Mouse (Mus musculus) stomach, postnatal 0 days (tissue): ENCODE measurements around the gene Tceanc2. TPM values are rescaled to one million over a fixed set of nuclear protein-coding genes. Genes with fewer than 3 reads are reported as not detected.

Experiments
- ATAC-seq: fragments of 200-750 bp; cut with Nextera tagmentation; 2 replicates; pipeline ENCODE4 v1.8.0; 2017; ENCODE audit not compliant: low FRiP score, low TSS enrichment
- DNase-seq: peaks from one replicate; pipeline ENCODE4 v3.0.0-alpha.2; 2016; ENCODE audit warnings: low spot score
- H3K27ac ChIP-seq: fragments of 300-500 bp; sonication (generic); replicated peaks from 2 replicates; pipeline ENCODE4 v1.5.1; 2014; ENCODE audit warnings: mild to moderate bottlenecking, control low read depth
- H3K27me3 ChIP-seq: fragments of 300-500 bp; sonication (generic); 2 replicates; pipeline ENCODE4 v1.6.1; 2014; ENCODE audit warnings: low read length; ENCODE audit not compliant: control insufficient read depth, insufficient read depth
- H3K36me3 ChIP-seq: fragments of 300-500 bp; sonication (generic); 2 replicates; pipeline ENCODE4 v1.6.1; 2014; ENCODE audit warnings: low read length, mixed read lengths; ENCODE audit not compliant: control insufficient read depth, insufficient read depth
- H3K4me1 ChIP-seq: fragments of 300-500 bp; sonication (generic); replicated peaks from 2 replicates; pipeline ENCODE4 v1.6.1; 2014; ENCODE audit warnings: antibody characterized with exemption; ENCODE audit not compliant: control insufficient read depth, insufficient read depth
- H3K4me2 ChIP-seq: fragments of 300-500 bp; sonication (generic); replicated peaks from 2 replicates; pipeline ENCODE4 v1.6.1; 2014; ENCODE audit warnings: low read depth, mild to moderate bottlenecking, control low read depth, moderate library complexity
- H3K4me3 ChIP-seq: fragments of 300-500 bp; sonication (generic); 2 replicates; pipeline ENCODE4 v1.5.1; 2014; ENCODE audit warnings: low read depth, low read length, control low read depth
- H3K9ac ChIP-seq: fragments of 300-500 bp; sonication (generic); 2 replicates; pipeline ENCODE4 v1.6.1; 2014; ENCODE audit warnings: mild to moderate bottlenecking, low read length, control low read depth, mixed read lengths
- H3K9me3 ChIP-seq: fragments of 300-500 bp; sonication (generic); 2 replicates; pipeline ENCODE4 v1.6.1; 2016; ENCODE audit warnings: low read length; ENCODE audit not compliant: control insufficient read depth
- CTCF ChIP-seq: IDR thresholded peaks from 2 replicates; pipeline ENCODE4 v1.5.1; 2016; ENCODE audit warnings: antibody characterized with exemption, low read depth, mild to moderate bottlenecking, moderate library complexity
- EP300 ChIP-seq: optimal IDR thresholded peaks from 2 replicates; pipeline ENCODE3; 2016; ENCODE audit warnings: antibody characterized with exemption
- WGBS: fragments of 180-500 bp; shearing (Covaris S2); extraction: QIAGEN DNeasy Blood & Tissue Kit; methylation state at CpG from one replicate; pipeline ENCODE4 v1.1.7; 2014; 5-methylcytosine and 5-hydroxymethylcytosine counted together
- polyA plus RNA-seq: library from polyadenylated mRNA; unstranded; fragments of >200 nt; fragmentation: Nextera tagmentation; extraction: Ambion mirVana; gene quantifications from 2 replicates; pipeline ENCODE4 v1.2.1, GENCODE M21; 2015

The Tceanc2 gene
- polyA plus RNA-seq = 17.5 and 21.2 TPM in 2 replicates

DNA sequence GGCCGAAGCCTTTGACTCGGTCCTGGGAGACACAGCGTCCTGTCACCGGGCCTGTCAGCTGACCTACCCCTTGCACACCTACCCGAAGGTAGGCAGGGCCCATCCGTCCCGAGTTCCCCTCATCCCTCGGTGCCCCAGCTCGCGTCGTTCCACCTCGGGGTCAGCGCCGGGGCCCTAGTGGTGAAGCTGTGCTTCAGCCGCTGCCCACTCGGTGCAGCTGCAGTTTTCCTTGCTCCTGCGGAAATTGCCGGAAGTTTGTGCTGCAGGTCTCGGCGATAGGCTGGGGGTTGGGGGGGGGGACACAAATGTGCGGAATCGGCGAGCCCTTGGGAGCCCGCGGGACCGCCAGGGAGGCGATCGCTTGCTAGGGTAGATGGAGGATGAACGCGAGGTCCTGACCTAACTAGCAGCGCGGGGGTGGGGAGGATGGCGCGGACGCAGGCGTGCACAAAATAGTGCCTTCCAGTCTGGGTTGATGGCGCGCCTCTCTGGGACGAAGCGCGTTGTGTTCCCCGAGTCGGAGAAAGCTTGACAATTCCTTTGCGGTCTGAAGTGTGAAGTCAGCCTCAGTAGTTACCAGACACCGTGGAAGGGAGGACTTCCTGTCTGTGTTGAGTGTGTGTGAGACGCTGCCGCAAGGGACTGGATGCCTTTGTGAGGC lies at the start of gene Tceanc2:
TSS of gene Tceanc2 (minus strand) at position 287 of the 661 bp plus-strand sequence.
- peak; percentile 73 for ATAC-seq
- H3K4me1 ChIP-seq = peaks cover 5% of the 10 kb centered on the region; the same call in 1 of the 2 replicates

DNA sequence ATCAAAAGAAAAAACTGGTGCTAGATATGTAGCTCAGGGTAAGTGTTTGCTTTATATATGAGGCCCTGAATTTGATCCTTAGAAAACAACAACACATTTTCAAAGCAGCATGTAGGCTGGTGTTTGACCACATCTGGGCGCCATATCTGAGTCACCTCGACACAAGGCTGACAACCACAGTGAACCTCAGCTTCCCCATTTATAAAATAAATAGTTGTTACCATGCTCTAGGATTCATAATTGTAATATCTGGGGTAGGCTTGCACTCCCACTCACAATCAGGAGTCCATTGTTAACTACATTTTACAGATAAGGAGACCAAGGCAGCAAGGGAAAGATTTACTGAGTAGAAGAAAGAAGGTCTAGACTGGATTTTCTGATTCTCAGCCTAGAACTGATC lies 47.4 kb upstream of the Tceanc2 start:
- no peak for ATAC-seq
- TF ChIP-seq CTCF = no peak
- TF ChIP-seq EP300 = no peak
- no peaks in the 10 kb centered on the region for H3K27me3 ChIP-seq
- no peak for DNase-seq
- no peaks in the 10 kb centered on the region for H3K36me3 ChIP-seq
- no peak overlapping the region for H3K9ac ChIP-seq
- H3K4me2 ChIP-seq = no peak overlapping the region
- H3K27ac ChIP-seq = no peak overlapping the region
- no peak overlapping the region for H3K4me3 ChIP-seq
- H3K9me3 ChIP-seq = no peaks in the 10 kb centered on the region
- H3K4me1 ChIP-seq = no peaks in the 10 kb centered on the region
- WGBS = 81% methylated on average over 2 of the region's 2 CpGs

More for the DNA sequence above, at the start of gene Tceanc2:
- Histone ChIP-seq H3K9me3 (no peaks in the 10 kb centered on the region), H3K9ac (peak within 1 kb of the TSS; percentile 91), H3K27ac (peak within 1 kb of the TSS; percentile 98), H3K4me2 (peak within 1 kb of the TSS; percentile 72), H3K36me3 (no peaks in the 10 kb centered on the region), H3K4me3 (peak within 1 kb of the TSS; percentile 98), H3K27me3 (no peaks in the 10 kb centered on the region)
- DNase-seq = no peak
- 0% methylated on average over 41 of the region's 47 CpGs for WGBS
- peak; percentile 60 for TF ChIP-seq EP300
- peak; percentile 33 for TF ChIP-seq CTCF

DNA sequence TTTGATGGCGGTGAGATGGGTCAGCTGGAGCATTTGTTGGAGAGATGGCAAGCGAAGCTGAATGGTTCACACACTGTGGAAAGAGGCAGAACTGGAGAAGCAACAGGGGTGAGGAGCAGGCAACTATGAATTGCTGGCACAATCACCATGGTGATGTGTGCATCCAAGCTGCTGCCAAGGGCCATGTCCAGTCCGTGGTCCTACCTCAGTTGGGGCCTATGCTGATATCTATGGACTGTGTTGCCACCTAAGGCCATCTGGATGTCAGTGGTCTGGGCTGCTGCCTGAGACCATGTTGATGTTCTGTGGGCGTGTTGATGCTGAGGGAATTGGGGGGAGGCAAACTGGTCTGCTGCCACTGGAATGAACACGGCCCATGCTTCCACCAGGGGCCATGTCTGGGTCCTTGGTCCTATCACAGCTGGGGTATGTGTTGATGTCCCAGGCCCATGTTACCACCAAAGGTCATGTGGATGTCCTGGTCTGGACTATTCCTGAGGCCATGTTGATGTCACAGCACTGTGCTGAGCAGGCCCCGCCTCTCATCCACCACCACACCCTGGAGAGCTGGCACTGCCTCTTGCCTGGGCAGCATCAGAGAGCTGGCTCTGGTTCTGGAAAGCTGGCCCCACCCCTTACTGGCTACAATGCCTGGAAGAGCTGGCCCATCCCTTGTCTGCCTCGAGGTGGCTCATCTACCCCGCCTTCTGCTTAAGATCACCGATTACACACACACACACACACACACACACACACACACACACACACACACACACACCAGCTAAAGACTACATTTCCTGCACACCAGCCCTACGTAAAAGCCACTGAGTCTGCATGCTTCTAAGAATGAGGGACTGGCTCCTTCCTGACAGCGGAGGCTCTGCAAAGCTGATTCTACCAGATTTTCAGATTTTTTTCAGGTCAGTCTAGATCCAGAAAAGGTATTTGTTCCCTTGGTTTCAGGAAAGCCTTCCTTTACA lies 44.6 kb upstream of the Tceanc2 start:
- Histone ChIP-seq H3K4me2 (no peak overlapping the region), H3K27me3 (no peaks in the 10 kb centered on the region), H3K4me3 (no peak overlapping the region), H3K9ac (no peak overlapping the region), H3K27ac (no peak overlapping the region), H3K36me3 (no peaks in the 10 kb centered on the region), H3K9me3 (no peaks in the 10 kb centered on the region), H3K4me1 (no peaks in the 10 kb centered on the region)
- DNase-seq = peak; percentile 73
- peak; percentile 92 for ATAC-seq
- WGBS = 61% methylated on average over 11 of the region's 11 CpGs
- no peak for TF ChIP-seq CTCF
- no peak for TF ChIP-seq EP300

DNA sequence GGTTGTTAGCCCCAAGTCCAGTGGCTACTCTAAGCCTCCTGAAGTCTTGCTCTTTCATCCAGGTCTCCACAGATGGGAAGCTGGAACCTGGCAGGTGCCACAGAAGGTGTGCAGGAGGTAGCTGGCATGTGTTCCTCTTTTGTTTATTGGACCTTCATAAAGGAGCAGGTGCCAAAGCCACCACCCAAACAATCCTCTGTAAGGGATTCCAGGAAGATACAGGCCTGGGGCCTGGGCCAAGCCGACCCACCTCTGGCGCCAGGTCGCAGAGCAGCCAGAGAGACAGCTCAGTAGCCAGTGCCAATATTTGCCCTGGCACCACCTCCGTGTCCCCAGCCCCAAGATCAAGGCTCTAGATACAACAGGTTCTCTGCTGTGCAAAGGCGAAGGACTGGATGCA lies 42.6 kb upstream of the Tceanc2 start:
- Histone ChIP-seq H3K9me3 (no peaks in the 10 kb centered on the region), H3K4me2 (no peak overlapping the region), H3K36me3 (no peaks in the 10 kb centered on the region), H3K27ac (no peak overlapping the region), H3K4me1 (no peaks in the 10 kb centered on the region), H3K4me3 (no peak overlapping the region), H3K9ac (no peak overlapping the region), H3K27me3 (no peaks in the 10 kb centered on the region)
- TF ChIP-seq EP300 (no peak), CTCF (no peak)
- DNase-seq = no peak
- no peak for ATAC-seq
- WGBS = 68% methylated on average over 5 of the region's 5 CpGs

DNA sequence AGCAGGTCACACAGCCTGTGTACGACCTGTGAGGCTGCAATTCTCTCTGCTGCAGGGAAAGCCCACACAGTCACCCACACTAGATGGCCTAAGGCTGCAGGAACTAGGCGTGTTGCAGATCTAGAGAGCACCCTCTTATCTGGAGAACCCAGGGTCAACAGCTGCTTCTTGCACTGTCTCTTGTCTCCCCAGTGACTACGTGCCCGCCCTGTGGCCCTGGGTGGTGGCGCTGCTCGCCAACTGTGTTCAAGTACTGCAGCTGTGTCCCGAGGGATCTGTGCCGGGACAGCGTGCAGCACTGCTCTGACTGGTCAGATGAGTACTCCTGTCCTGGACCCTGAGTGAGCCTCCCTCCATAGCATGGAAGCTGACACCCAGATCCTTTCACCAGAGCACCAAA lies 38.7 kb upstream of the Tceanc2 start:
- WGBS = 67% methylated on average over 9 of the region's 9 CpGs
- ATAC-seq = 0 out of 2 replicates have a peak, but pooled peaks have one; percentile 6

More for the DNA sequence above, 38.7 kb upstream of the Tceanc2 start:
- Histone ChIP-seq H3K27ac (no peak overlapping the region), H3K4me1 (no peaks in the 10 kb centered on the region), H3K27me3 (no peaks in the 10 kb centered on the region), H3K9ac (no peak overlapping the region), H3K4me3 (no peak overlapping the region), H3K9me3 (no peaks in the 10 kb centered on the region), H3K4me2 (no peak overlapping the region), H3K36me3 (no peaks in the 10 kb centered on the region)
- no peak for TF ChIP-seq EP300
- no peak for TF ChIP-seq CTCF
- no peak for DNase-seq
